Mouse (Mus musculus): Measurements from ENCODE around the gene Smim24. TPM values are rescaled to one million over a fixed set of nuclear protein-coding genes. Genes with fewer than 3 reads are reported as not detected.

Smim24 gene
- total RNA-seq, 2 experiments from 2014 or later, result 0.37 to 0.38 TPM

DNA sequence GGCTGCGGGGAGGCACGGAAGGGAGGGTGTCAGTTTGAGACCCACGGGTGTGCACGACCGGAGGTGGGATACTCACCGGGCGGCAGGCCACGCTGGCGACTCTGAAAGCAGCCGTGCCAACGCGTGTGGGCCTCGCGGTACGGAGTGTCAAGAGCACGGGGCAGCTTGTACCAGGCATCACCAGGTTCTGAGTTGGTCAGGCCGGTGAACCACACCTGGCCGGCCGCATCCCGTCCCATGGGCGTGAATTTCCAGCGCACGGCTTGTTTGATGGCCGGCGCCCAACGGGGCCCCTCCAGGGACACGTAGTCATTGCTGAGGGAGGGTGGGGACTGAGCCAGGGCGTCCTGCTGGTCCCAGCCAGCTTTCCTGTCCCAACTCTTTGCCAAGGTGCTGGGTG lies 28.2 kb upstream of the Smim24 start:
- intact Hi-C loops (cut with DNase I), result no loop called here

DNA sequence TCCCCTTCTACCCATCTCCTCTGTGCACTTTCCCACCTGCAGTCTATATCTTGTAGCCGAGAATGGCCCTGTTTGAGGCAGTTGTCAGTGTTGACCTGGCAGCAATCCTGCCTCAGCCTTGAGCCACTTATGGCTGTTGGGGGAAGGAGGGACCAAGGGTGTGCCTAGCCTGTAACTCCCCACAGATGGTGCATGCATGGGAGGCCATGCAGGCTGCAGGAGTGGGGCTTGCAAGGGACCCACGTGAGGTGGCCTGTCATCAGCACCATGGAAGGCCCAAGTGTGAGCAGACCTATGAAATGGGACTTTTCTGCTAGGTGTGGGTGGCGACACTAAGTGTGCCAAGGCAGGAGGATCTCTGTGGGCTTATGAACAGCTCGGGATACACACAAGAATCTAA lies 27.8 kb upstream of the Smim24 start:
- intact Hi-C loops (cut with DNase I), result no loop called here
- DNase-seq, result no peak

More for the DNA sequence above, 28.2 kb upstream of the Smim24 start:
- peak in 1 of 2 experiments; percentile 32 for DNase-seq

DNA sequence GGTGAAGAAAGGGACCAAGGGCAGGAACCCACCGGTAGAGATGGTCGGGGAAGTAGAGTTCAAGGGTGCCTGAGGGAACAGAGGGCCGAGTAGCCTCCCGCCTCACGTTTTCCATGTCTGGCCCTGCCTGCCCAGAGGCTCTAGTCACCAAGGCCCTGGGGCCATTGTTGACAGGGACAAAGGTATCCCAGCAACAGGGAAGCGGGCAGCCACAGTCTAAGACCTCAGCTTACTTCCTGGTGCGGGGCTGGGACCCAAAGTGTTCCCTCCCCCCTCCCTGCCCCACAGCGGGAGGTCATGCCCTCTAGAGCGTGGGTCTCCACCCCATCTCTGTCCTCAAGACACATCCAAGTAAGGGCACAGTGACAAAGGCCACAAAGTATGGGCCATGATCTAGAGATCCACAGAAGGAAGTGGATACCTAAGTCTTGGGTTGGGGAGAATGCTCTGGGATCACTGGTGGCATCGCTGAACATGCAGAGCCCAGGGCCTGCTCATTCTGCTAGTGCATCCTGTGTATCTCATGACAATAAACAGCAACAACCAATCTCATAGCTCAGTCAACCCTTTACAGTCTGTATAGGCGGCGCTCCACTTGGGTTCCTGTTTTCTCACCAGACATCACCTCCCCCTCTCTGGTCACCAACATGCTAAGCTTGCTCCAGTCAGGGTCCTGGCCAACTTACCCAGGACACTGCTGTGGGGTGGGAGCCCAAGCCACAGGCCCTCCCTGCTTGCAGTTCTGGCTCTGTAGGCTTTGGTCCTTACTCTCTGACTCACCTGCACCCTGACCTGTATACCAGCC lies 27.0 kb upstream of the Smim24 start, which contains the start of gene 4930404N11Rik:
4930404N11Rik (minus strand) TSS at position 145 of the 805 bp plus-strand sequence.
- DNase-seq, result no peak
- intact Hi-C loops (cut with DNase I), result no loop called here

DNA sequence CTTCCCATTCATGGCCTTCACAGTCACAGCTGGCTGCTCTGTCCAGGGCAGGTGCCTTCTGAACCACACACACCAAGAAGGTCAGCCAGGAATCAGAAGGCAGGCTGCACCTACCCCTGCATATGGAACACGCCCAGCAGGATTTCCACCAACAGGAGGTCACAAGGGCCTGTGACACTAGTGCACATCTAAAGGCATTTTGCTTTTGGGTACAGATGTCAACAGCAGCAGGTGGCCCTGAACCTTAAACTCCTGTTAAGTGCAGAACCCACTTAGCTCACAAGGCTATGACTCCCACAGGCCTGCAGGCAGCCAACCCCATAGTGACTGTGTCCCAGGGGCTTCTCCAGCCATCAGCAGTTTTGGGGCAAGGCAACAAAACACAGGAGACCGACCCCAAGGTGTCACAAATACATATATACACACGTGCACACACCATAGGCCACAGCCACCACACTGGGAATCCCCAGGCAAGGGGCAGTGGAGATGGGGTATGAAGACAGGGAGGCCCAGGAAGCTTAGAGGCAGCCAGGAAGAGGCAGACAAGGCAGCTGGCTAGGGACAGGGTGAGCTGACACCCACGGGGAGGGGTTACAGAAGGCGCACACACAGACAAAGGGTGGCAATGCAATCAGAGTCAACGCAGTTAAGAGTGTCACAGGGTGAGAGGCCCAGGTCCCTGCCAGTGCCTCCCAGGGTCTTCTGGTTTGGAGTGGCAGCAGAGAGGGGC lies 26.2 kb upstream of the Smim24 start:
- DNase-seq, result no peak
- intact Hi-C loops (cut with DNase I), result no loop called here

DNA sequence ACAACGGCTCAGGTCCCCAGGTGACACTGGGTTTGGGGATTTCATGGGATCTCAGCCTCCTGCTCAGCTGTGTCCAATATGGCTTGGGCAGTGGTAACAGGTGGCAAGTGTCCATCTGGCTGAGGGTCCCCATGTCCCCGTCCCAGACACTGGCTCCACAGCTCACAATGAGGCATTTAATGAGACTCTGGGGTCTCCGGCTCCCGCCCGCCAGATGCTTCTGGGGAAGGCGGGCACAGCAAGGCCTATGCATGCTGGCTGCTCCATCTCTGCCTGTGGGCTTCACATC lies 25.7 kb upstream of the Smim24 start:
- DNase-seq, result no peak

DNA sequence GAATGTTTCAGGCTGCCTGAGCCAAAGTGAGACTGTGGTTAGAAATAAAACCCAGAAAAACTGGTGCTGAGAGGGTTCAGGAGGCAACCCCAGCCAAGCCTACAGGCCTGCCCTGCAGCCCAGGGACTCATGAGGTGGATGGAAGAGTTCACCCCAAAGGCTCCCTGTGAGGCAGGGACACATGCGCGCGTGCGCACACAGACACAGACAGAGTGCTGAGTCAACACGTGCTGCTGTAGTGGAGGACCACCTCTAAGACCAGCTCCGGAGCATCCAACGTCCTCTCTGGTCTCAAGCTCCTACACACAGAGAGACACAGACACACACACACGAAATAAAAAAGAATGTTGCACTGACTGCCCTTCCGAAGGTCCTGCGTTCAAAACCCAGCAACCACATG lies 17.5 kb upstream of the Smim24 start:
- intact Hi-C loops (cut with DNase I), result no loop called here
- DNase-seq, result no peak

More for the DNA sequence above, 25.7 kb upstream of the Smim24 start:
- intact Hi-C loops (cut with DNase I), result no loop called here

DNA sequence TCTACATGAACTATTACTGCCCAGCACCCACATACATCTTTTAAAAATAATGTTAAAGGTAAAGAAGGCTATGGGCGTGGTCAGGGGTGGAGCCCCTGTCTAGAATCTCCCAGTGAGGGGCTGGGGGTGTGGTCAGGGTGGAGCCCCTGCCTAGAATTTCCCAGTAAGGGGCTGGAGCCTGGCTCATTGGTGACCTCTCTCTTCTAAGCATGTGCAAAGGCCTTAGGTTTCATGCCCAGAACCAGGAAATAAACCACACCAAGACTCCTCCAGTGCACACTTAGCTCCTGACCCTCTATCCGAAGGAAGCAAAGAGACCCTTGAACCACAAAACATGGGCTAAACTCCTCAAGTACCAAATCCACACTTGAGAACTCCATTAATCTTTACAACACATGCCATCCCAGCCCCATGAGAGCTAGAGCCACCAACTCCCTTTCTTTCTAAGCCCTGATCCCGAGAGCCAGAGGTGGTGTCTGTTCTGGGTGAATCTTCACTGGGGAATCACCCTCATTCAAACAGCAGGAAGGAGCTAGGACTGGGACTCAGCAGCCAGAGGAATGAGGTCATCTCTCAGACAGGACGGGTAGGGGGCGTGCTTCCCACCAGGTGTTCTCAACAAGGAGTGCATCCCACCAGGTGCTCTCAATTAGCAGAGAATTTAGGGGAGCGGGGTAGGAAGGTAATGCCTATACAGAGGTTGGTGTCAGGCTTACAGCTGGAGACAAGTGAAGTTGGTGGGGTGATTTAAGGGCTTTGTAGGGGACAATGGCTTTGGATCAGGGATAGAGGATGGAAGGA lies 16.1 kb upstream of the Smim24 start:
- intact Hi-C loops (cut with DNase I), result no loop called here
- no peak for DNase-seq

DNA sequence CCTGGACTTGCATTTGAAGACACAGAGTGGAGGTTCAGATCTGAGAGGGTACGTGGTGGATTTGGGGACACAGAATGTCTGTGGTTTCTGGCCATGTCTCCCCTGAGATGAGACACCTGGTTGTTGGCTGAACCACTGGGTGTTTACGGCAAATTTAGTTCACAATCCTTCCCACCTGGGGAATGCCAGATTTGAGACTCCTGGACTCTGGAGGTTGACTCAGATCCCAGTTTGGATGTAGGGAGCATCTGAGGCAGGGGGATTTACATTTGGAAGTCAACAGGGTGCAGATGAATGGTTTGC lies 15.5 kb upstream of the Smim24 start:
- no peak for DNase-seq
- intact Hi-C loops (cut with DNase I), result no loop called here

DNA sequence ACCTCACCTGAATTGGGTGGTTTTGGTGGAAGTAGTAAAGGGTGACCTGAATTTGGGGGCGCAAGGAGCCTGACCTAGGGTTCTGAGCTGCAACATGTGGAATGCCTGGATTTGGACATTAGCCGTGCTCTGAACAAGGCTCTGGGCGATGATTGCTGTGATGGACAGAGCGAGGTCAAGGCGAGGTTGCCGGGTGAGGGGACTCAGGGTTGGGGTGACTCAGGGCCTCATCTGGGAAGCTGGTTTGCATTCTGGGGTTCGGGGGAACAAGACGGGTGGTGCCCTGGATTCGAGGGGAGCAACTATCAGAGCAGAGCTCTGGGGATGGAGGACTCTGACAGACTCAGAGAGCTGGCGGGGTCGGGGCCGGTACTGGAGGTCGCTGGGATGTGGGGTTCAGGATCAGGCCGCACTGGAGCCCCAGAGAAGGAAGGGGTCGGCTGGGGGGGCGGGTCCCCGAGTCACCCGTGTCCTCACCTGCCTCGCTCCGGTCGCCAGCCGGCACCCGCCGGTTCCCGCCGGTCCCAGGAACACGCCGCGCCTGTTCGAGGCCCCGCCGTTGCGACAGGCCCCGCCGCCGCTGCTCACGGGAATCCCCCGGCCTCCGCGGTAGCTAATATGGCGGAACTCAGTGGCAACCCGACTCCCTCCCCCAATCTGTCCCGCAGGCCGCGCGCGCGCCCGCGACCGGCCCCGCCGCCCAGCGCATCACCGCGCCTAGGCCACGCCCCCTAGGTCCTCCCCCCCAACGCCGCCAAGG lies 14.9 kb upstream of the Smim24 start, which contains the start of gene Fzr1:
Fzr1 (minus strand) TSS at position 724 of the 760 bp plus-strand sequence.
- DNase-seq, result no peak
- intact Hi-C loops (cut with DNase I), result no loop called here

DNA sequence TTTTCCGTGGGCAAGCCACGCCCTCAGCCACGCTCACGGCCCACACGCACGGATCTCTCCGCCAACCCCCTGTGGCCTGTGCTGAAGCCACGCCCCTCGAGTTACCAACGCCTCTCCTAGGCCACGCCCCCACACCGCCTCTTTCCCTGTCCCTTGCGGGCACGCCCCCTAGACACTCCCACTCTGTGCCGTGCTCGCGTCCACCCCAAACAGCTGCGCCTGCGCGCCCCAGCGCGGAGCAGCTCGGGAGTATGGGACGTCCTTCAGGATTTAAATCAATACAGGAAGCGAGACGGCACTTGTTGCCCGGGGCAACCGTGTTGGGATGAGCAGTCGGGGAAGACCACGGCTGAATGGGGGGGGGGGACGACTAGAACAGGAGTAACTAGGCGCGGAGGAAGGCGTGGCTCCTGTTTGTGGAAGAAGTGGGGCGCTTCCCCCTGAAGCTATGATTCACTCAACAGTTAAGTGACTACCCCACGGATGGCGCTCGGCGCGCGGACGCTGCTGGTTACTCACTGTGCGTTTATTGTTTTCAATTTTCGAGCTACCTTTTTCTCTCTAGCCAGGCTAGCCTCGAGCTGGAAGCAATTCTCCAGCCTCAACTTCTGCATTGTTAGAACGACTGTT lies 14.2 kb upstream of the Smim24 start:
- intact Hi-C loops (cut with DNase I), result no loop called here
- peak; percentile 100 for DNase-seq

DNA sequence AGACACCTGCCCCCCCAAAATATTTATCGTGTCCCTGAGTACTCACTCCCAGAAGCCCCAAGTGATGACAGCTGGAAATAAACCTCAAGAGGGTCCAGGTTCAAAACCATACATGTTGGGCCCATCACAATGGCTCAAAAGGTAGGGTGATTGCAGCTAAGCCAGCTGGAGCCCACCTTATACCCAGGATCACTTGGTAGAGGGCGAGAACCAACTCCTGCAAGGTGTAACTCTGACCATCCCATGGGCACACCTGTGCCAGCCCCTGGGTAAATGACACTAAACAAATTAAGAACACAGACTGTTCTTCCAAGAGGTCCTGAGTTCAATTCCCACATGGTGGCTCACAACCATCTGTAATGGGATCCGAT lies 13.7 kb upstream of the Smim24 start:
- DNase-seq, result no peak
- intact Hi-C loops (cut with DNase I), result no loop called here

DNA sequence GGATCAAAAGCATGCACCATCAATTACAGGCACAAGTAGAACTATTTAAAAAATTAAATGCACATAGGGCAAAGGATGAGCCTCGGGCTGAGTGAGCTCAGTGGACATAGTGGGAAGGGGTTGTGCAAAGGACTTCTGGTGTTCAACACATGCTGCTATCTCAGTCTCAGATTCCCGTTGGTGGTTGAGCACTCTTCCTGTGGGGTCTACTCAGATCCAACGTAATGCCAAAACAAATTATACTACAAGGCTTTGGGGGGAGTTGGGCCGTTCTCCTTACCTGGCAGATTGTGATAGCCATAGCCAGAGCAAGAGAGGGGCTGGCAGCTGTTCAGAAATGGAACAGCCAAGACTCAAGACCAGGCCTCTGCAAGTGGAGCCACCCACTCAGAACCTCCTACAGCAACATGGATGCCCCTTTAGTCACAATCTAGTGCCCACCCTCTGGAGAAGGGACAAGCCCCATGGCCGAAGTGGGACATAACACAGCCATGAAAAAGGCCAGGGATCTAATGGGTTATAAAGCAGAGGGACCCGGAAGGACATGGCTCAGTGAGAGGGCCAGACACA lies 13.0 kb upstream of the Smim24 start:
- DNase-seq, result no peak
- intact Hi-C loops (cut with DNase I), result no loop called here

DNA sequence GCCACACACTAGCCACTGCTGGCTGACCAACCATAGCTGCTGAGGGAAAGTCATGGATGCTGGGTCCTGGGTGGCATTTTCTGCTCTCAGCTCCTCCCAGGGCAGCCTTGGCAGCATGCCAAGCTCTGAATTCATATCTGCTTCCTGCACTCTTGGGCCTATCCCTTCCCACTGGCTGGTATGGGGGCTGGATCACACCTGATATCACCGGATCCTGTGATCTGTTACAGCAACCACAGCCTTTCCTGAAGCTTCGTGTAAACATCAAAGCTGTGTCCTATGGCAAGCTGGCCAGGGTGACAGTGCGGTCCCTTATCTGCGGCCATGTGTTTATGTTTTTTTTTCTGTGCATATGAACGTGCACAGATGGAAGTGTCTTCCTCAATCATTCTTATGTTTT lies 10.8 kb upstream of the Smim24 start:
- intact Hi-C loops (cut with DNase I), result no loop called here
- no peak for DNase-seq

DNA sequence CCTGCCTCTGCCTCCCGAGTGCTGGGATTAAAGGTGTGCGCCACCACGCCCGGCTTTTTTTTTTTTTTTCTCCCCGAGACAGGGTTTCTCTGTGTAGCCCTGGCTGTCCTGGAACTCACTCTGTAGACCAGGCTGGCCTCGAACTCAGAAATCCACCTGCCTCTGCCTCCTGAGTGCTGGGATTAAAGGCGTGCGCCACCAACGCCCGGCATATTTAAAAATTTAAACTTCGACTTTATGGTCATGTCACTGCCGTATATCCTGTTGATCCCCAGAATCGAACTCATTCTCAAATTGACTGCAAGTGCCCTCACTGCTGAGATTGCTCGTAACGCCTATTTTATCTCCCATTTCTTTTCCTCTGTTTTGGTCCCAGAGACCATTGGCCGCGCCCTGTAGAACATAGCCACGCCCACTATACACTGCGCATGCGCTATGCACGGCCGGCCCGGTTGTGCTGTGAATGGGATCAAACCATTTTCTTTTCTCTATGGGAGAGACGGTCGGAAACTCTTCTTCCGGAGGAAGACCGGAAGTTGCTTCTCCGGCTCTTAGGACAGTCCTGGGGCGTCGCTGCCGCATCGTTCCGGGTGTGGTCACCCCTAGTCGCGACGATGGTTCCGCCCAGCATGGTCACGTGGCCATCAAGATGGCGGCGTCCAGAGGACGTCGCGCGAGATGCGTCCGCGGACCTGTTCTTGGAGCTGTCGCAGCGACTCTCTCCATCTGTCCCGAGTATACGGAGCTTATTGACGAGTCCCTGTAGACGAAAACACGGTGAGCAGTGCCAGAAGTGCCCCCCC lies 8.8 kb upstream of the Smim24 start, which contains the start of the genes Dohh and Gm48551:
Dohh (plus strand) TSS at position 627 of the 803 bp plus-strand sequence.
Gm48551 (plus strand) TSS at position 665 of the 803 bp plus-strand sequence.
- intact Hi-C loops (cut with DNase I), result no loop called here
- DNase-seq, result peak; percentile 98 to 99

DNA sequence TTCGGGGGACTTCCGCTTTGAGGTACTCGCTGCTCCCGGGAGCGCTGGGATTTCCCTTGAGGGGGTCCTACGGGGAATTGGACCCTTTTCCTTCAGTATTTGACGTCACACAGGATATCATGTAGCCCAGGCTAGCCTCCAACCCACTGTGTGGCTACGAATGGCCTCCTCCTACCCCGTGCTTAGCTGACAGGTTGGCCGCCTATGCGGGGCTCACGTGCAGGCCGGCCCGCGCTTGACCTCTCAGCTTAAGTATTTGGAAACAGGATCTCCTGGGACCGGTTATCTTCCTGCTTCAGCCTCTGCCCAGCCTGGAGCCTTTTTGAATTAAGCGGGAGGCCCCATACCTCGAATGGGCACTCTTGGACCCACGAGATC lies 8.3 kb upstream of the Smim24 start:
- intact Hi-C loops (cut with DNase I), result no loop called here
- no peak for DNase-seq

DNA sequence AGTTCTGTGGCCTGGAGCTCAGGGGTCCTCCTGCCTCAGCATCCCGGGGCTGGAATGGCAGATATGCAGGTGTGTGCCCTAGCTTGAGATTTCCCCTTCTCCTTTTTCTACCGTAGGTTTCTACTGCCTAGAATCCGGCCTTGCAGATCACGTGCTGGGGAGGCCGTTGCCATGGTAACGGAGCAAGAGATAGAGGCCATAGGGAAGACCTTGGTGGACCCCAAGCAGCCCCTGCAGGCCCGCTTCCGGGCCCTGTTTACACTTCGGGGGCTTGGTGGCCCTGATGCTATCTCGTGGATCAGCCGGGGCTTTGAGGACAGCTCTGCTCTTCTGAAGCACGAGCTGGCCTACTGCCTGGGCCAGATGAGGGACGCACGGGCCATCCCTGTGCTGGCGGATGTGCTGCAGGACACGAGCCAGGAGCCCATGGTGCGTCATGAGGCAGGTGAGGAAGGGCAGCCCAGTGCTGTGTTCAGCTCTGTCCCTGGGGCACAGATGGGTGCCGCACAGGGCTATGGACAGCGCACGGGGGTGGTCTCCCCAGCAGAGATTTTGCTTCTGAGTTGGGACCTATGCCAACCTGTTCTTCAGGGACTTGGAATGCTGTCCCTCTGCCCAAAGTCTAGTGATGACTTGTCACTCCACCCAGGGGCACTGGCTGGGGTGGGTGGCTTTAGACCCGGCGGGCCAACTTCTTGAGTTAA lies 7.1 kb upstream of the Smim24 start:
- DNase-seq, result no peak
- intact Hi-C loops (cut with DNase I), result no loop called here

DNA sequence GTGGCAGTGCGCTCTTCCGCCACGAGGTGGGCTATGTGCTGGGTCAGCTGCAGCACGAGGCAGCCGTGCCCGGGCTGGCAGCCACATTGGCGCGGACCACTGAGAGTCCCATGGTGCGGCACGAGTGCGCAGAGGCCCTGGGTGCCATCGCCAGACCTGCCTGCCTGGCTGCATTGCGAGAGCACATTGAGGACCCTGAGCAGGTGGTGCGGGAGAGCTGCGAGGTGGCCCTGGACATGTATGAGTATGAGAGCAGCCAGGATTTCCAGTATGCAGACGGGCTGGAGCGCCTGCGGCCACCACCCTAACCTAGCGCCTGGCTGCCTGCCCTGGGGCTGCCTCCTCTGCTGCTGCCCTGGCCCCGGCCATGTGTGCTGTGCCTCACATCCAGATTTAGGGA lies 5.1 kb upstream of the Smim24 start:
- no peak for DNase-seq
- intact Hi-C loops (cut with DNase I), result no loop called here

DNA sequence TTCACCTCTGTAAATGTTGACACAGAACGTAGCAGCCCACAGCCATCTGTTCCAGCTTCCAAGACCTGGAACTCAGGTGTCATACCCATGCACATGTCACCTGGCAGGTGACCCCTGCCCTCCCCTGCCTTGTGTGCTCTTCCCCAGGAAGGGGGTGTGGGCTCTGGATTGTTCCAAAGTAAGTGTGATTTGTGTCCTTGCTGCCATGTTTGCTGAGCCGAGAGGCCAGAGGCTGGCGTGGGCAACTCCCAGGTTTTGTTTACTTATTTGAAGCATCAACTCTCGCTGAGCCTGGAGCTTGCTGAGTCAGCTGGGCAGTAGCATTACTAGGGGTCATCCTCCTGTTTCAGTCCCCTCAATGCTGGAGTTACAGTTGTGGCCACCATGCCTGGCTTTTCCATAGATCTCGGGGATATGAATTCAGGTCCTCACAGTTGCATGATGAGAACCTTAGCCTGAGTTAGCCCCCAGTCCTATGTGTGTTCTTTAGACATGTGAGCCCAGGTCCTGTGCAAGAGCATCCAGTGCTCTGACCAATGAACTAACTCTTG lies 4.3 kb upstream of the Smim24 start, which contains the start of gene Gm48552:
Gm48552 (plus strand) TSS at position 501 of the 551 bp plus-strand sequence.
- DNase-seq, result no peak
- intact Hi-C loops (cut with DNase I), result no loop called here

Measured in gastrocnemius, postnatal 36 days (tissue).